Mouse (Mus musculus): Measurements from ENCODE around the gene Arid4a.

DNA sequence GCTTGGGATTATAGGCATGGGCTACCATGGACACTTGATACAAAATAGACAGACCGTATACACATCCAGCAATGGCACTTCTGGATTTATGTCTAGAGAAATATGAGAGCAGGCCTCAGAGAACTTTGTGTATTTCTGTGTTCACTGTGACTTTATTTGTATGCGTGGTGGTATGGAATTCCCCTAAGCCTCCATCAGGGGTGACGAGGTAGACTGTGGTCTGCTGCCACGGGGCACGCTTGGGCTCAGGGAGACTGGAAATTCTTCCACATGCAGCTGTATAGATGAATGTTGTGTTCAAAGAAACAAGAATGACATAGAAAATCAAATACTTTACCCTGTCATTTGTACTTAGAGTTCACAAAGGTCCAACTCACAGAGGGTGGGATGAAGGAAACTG is 14.9 kb downstream of the Arid4a start:
- TF ChIP-seq EP300 (IDR thresholded peaks at IDR 0.05; ENCODE audit: low read depth in 1 of 2, low read length in 2 of 2) = no peak
- TF ChIP-seq CTCF (IDR thresholded peaks at IDR 0.05 in 2 of 3, conservative IDR thresholded peaks at IDR 0.05 in 1 of 3; ENCODE audit: control insufficient read depth in 1 of 3, insufficient read depth in 1 of 3, low read depth in 2 of 3, low read length in 3 of 3, poor library complexity in 1 of 3, severe bottlenecking in 1 of 3) = no peak
- no peak for TF ChIP-seq MYC (IDR thresholded peaks at IDR 0.05; ENCODE audit: low read depth, low read length)
- TF ChIP-seq POLR2A (IDR thresholded peaks at IDR 0.05; ENCODE audit: control insufficient read depth in 1 of 2, insufficient read depth in 1 of 2, low read depth in 1 of 2, low read length in 2 of 2, poor library complexity in 1 of 2) = no peak
- no peak for TF ChIP-seq USF1 (IDR thresholded peaks at IDR 0.05; ENCODE audit: low read depth, low read length)
- no peak for TF ChIP-seq POLR2AphosphoS2 (IDR thresholded peaks at IDR 0.05; ENCODE audit: low read length)
